Comparison of ENCODE assay signal across 17 mouse cellular contexts in genomic region chr1:191806740-191807139, GRCm38 (mm10). TPM values are rescaled to one million over a fixed set of nuclear protein-coding genes. Genes with fewer than 3 reads are reported as not detected.
DNase-seq lines count a peak whose midpoint lies in the region; ATAC-seq and TF ChIP-seq lines count a peak whose summit lies in the region.
"Had no signal": no experiment of that assay in that cellular context is flagged by ENCODE, and none has a peak within 500 bp of the region (broad histone marks: within the 10 kb centered on the region; RNA-seq: fewer than 3 reads in every experiment).

No protein-coding gene starts in this region.

- H3K9ac ChIP-seq in midbrain, embryonic 14.5 days (replicated peaks; ENCODE audit: low read length): no peak overlapping the region
- H3K9ac ChIP-seq: embryonic facial prominence, embryonic 13.5 days; intestine, embryonic 15.5 days; neural tube, embryonic 12.5 days had no signal

- TF ChIP-seq CTCF in cerebellum, adult 2 months (IDR thresholded peaks at IDR 0.05; ENCODE audit: borderline replicate concordance, insufficient read depth, low read depth, low read length): peak; percentile 22; the same call in 1 of the 2 replicates
- peak; percentile 33 for TF ChIP-seq CTCF in left cerebral cortex, adult 2 months (IDR thresholded peaks at IDR 0.05)
- peak; percentile 93 for TF ChIP-seq CTCF in E14TG2a.4 (conservative IDR thresholded peaks at IDR 0.05; ENCODE audit: low read length)

- peaks cover 11% of the 10 kb centered on the region for H3K4me1 ChIP-seq in cerebellum, adult 2 months (ENCODE audit: control insufficient read depth, insufficient read depth, low read length)
- peaks cover 33% of the 10 kb centered on the region for H3K4me1 ChIP-seq in E14TG2a.4 (replicated peaks; ENCODE audit: low read depth, low read length)
- no peaks in the 10 kb centered on the region for H3K4me1 ChIP-seq in midbrain, embryonic 14.5 days (ENCODE audit: control insufficient read depth, insufficient read depth, low read length)
- H3K4me1 ChIP-seq: neural tube, embryonic 12.5 days had no signal

- H3K36me3 ChIP-seq in E14TG2a.4 (ENCODE audit: insufficient read depth, low read length): no peaks in the 10 kb centered on the region
- no peaks in the 10 kb centered on the region for H3K36me3 ChIP-seq in midbrain, embryonic 14.5 days (ENCODE audit: control insufficient read depth, insufficient read depth, low read length)
- H3K36me3 ChIP-seq: embryonic facial prominence, embryonic 13.5 days; hindbrain, embryonic 10.5 days; intestine, embryonic 15.5 days; neural tube, embryonic 12.5 days had no signal

- no peak overlapping the region for H3K4me3 ChIP-seq in cerebellum, adult 2 months (replicated peaks; ENCODE audit: insufficient read depth, low read depth, low read length)
- H3K4me3 ChIP-seq in left cerebral cortex, adult 2 months: no peak overlapping the region
- no peak overlapping the region for H3K4me3 ChIP-seq in E14TG2a.4 (replicated peaks; ENCODE audit: low read length)
- no peak overlapping the region for H3K4me3 ChIP-seq in midbrain, embryonic 14.5 days (replicated peaks; ENCODE audit: low read depth, low read length)
- H3K4me3 ChIP-seq: embryonic facial prominence, embryonic 13.5 days; hindbrain, embryonic 10.5 days; intestine, embryonic 15.5 days; neural tube, embryonic 12.5 days had no signal

- H3K27me3 ChIP-seq in cerebellum, adult 2 months (ENCODE audit: control insufficient read depth, insufficient read depth, low read length): no peaks in the 10 kb centered on the region
- H3K27me3 ChIP-seq in E14TG2a.4 (ENCODE audit: insufficient read depth, low read length): no peaks in the 10 kb centered on the region
- H3K27me3 ChIP-seq in midbrain, embryonic 14.5 days (ENCODE audit: control insufficient read depth, insufficient read depth, low read length): no peaks in the 10 kb centered on the region
- H3K27me3 ChIP-seq: embryonic facial prominence, embryonic 13.5 days; intestine, embryonic 15.5 days; neural tube, embryonic 12.5 days had no signal

- H3K27ac ChIP-seq in cerebellum, adult 2 months (ENCODE audit: insufficient read depth, low read length): no peak overlapping the region
- no peak overlapping the region for H3K27ac ChIP-seq in left cerebral cortex, adult 2 months
- no peak overlapping the region for H3K27ac ChIP-seq in midbrain, embryonic 14.5 days (replicated peaks; ENCODE audit: low read depth, low read length)
- H3K27ac ChIP-seq: embryonic facial prominence, embryonic 13.5 days; hindbrain, embryonic 10.5 days; intestine, embryonic 15.5 days; neural tube, embryonic 12.5 days had no signal

- no peaks in the 10 kb centered on the region for H3K9me3 ChIP-seq in E14TG2a.4 (ENCODE audit: low read length)
- H3K9me3 ChIP-seq in midbrain, embryonic 14.5 days (ENCODE audit: control insufficient read depth, low read length): no peaks in the 10 kb centered on the region
- H3K9me3 ChIP-seq: embryonic facial prominence, embryonic 13.5 days; intestine, embryonic 15.5 days; neural tube, embryonic 12.5 days had no signal

- no peak for TF ChIP-seq POLR2A in cerebellum, adult 2 months (IDR thresholded peaks at IDR 0.05; ENCODE audit: borderline replicate concordance, insufficient read depth, low read length)

- no peak for DNase-seq in cerebellum, adult 2 months
- DNase-seq in cerebellum, postnatal 36 days: no peak
- DNase-seq in left cerebral cortex, adult 2 months (ENCODE audit: extremely low spot score in 1 of 2, low spot score in 2 of 2): no peak
- DNase-seq in left cerebral cortex, adult 9 months (ENCODE audit: low spot score in 2 of 2): no peak
- DNase-seq in midbrain, embryonic 14.5 days: no peak
- no peak for DNase-seq in neural tube, embryonic 10.5 days (ENCODE audit: extremely low spot score, low spot score)
- DNase-seq: cerebellum, adult 11 months; kidney, postnatal 14 days; right cerebral cortex, postnatal 4 days; thymus, adult 2 months had no signal

- ATAC-seq in megakaryocyte progenitor cell, adult 5-6 weeks (replicated peaks; ENCODE audit: poor library complexity): 0 out of 2 replicates have a peak, but pooled peaks have one; percentile 31
- ATAC-seq in midbrain, embryonic 14.5 days (ENCODE audit: low FRiP score, low TSS enrichment): no peak
- ATAC-seq: intestine, embryonic 15.5 days; midbrain, embryonic 16.5 days had no signal

- intact Hi-C loops in left cerebral cortex, adult 2 months (cut with DNase I): no loop called here

- H3K4me2 ChIP-seq in midbrain, embryonic 14.5 days (ENCODE audit: low read length): no peak overlapping the region
- H3K4me2 ChIP-seq: embryonic facial prominence, embryonic 13.5 days; intestine, embryonic 15.5 days; neural tube, embryonic 12.5 days had no signal

- 98% methylated on average over 4 of the region's 4 CpGs for WGBS in cerebellum, adult 2 months
- 94% methylated on average over 4 of the region's 4 CpGs for WGBS in midbrain, embryonic 14.5 days

RNA-seq across cellular contexts. Expression of gene Nek2, which starts 14.5 kb away (rescaled TPM):
- 4.5 and 5.0 TPM in 2 replicates for polyA plus RNA-seq in cerebellum, adult 2 months (2012; rRNA removed)
- total RNA-seq in left cerebral cortex, adult 2 months (2021): 1 to 10 TPM; 1.2 to 1.3 TPM
- total RNA-seq in megakaryocyte progenitor cell, adult 5-6 weeks (2015): 22.4 and 23.4 TPM in 2 replicates
- total RNA-seq in megakaryocyte progenitor cell, adult 5-6 weeks (2017): 35.8 and 36.8 TPM in 2 replicates
- 3.3 and 10.5 TPM in 2 replicates for polyA plus RNA-seq in midbrain, embryonic 14.5 days (2014; fragmentation: Nextera tagmentation; extraction: Ambion mirVana)

Comparison
In these comparisons a context has a peak if more than half of its experiments do, and no peak if none do; other contexts are left out.
1. CTCF ChIP-seq: peak in every context shown above with its lines; median percentile 93 in E14TG2a.4; 33 in left cerebral cortex, adult 2 months; 22 in cerebellum, adult 2 months.
2. RNA of gene Nek2, which starts 14.5 kb away (total RNA-seq): 22.4 to 36.8 TPM in megakaryocyte progenitor cell, adult 5-6 weeks; 1.2 to 1.3 TPM in left cerebral cortex, adult 2 months; every median in the first group is over 10 times any median in the second.